Mouse (Mus musculus) thymus, adult 2 months (tissue): ENCODE measurements around the gene Adcy2. TPM values are rescaled to one million over a fixed set of nuclear protein-coding genes. Genes with fewer than 3 reads are reported as not detected.

Source experiments
- DNase-seq: peaks from one replicate; pipeline ENCODE4 v3.0.0; 2021
- H3K27ac ChIP-seq: fragments of 200-500 bp; 2 replicates; pipeline ENCODE4 v1.5.1; 2012; ENCODE audit warnings: low read length, control low read depth; ENCODE audit not compliant: control insufficient read depth, insufficient read depth
- H3K27me3 ChIP-seq: fragments of 200-500 bp; 2 replicates; pipeline ENCODE4 v1.6.1; 2012; ENCODE audit warnings: mild to moderate bottlenecking, low read length, moderate library complexity, mixed read lengths; ENCODE audit not compliant: control insufficient read depth, insufficient read depth
- H3K36me3 ChIP-seq: fragments of 200-500 bp; 2 replicates; pipeline ENCODE4 v1.6.1; 2012; ENCODE audit warnings: mild to moderate bottlenecking, low read length, moderate library complexity; ENCODE audit not compliant: control insufficient read depth, insufficient read depth
- H3K4me1 ChIP-seq: fragments of 200-500 bp; replicated peaks from 2 replicates; pipeline ENCODE4 v1.6.1; 2012; ENCODE audit warnings: low read length; ENCODE audit not compliant: control insufficient read depth, insufficient read depth
- H3K4me3 ChIP-seq: fragments of 200-500 bp; 2 replicates; pipeline ENCODE4 v1.5.1; 2012; ENCODE audit warnings: mild to moderate bottlenecking, low read length, control low read depth, moderate library complexity; ENCODE audit not compliant: control insufficient read depth, insufficient read depth
- CTCF ChIP-seq: fragments of 200-500 bp; IDR thresholded peaks from 2 replicates; pipeline ENCODE4 v1.5.1; 2012; ENCODE audit warnings: mild to moderate bottlenecking, control low read depth, low read length, moderate library complexity, borderline replicate concordance; ENCODE audit not compliant: control insufficient read depth, poor library complexity, insufficient read depth; ENCODE audit errors: extremely low read depth
- POLR2A ChIP-seq: fragments of 200-500 bp; IDR thresholded peaks from 2 replicates; pipeline ENCODE4 v1.6.1; 2012; ENCODE audit warnings: mild to moderate bottlenecking, low read length, control low read depth, moderate library complexity; ENCODE audit not compliant: control insufficient read depth, poor library complexity, insufficient read depth; ENCODE audit errors: extremely low read depth
- WGBS: fragments of 180-500 bp; shearing (Covaris S2); methylation state at CpG from one replicate; pipeline ENCODE4 v1.1.7; 2018; 5-methylcytosine and 5-hydroxymethylcytosine counted together
- polyA plus RNA-seq: library from polyadenylated mRNA; depleted of rRNA; stranded (reverse); fragments of >200 nt; gene quantifications from 2 replicates; pipeline ENCODE4 v1.2.3, GENCODE M21; 2012

Gene Adcy2
- polyA plus RNA-seq, 1 experiment: 0.55 TPM

DNA sequence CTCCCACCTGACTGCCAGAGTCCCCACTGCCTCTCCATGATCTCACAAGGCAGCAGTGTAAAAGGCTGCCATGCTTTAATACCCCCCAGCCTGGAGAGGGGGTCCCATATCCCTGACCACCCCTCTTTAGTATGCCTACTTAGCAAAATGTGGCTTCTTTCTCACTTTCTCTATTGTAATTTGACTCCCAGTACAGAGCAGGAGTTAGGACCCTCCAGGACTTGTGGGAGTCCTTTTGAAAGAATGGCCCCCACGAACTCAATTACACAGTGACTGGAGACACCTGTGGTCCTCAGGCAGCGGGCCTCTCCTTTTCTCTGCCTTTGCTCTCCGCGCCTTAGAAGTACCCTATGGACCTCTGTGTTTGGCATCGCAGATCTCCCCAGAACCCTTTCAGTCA is 485 bp upstream of the Adcy2 start:
- TF ChIP-seq POLR2A (no peak), CTCF (no peak)
- 65% methylated on average over 5 of the region's 5 CpGs for WGBS
- no peak for DNase-seq
- H3K4me3 ChIP-seq: no peak overlapping the region
- H3K27me3 ChIP-seq: peaks cover 3% of the 10 kb centered on the region; the same call in 1 of the 2 replicates
- H3K27ac ChIP-seq: no peak overlapping the region
- H3K36me3 ChIP-seq: no peaks in the 10 kb centered on the region
- H3K4me1 ChIP-seq: no peaks in the 10 kb centered on the region

DNA sequence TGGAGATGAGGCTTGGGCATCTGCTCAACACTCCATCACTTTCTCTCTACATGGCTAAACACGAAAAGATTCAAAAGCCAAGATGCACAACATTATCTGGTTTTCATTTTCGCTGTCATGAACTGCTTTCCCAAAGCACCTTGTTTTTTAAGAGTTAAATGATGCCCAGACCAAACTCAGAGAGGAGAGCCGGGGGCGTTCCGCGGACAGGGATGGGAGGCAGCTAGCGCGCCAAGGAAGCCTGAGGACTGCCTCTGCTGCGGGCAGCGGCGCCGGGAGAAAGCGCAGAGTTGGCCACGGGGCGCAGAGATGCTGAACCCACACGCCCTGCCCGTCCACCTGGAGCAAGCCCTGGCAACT is 803 bp downstream of the Adcy2 start:
- Histone ChIP-seq H3K27ac (no peak overlapping the region), H3K36me3 (no peaks in the 10 kb centered on the region), H3K4me3 (no peak overlapping the region), H3K27me3 (peaks cover 3% of the 10 kb centered on the region; the same call in 1 of the 2 replicates), H3K4me1 (no peaks in the 10 kb centered on the region)
- no peak for DNase-seq
- 2% methylated on average over 17 of the region's 17 CpGs for WGBS
- TF ChIP-seq CTCF: no peak
- TF ChIP-seq POLR2A: no peak

DNA sequence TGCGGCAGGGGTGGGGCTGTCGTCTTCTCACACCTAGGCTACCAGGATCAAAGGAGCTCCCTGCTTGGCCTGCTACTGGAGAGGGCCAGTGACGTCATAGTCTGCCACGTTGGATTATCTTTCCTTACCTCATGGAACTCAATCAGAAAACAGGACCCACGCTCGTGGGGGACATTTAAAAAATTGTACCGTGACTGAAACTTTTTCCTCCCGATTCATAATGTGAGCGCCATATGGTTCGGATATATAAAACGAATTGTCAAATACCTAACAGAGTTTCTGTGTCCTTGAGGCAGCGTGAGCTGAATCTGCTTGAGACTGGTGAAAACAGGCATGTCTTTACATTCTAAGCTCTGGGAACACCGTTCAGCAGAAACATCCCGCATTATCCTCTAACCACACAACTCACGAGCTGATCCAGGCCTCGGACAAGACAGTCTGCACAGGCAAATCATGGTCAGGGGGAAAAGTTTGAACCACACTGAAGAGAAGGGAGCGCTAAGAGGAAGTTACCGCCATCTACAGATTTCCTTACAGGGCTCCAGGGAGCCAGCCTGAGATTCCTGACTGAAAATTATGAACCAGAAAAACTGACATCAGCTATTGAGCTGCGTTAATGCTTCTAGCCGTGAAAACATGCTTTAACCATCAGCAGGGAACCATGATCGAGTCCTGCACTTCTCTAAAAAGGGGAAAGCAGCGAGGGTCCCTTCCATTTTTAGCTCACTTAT is 1.4 kb downstream of the Adcy2 start:
- no peaks in the 10 kb centered on the region for H3K36me3 ChIP-seq
- TF ChIP-seq POLR2A: no peak
- TF ChIP-seq CTCF: no peak
- no peak for DNase-seq
- H3K27me3 ChIP-seq: peaks cover 3% of the 10 kb centered on the region; the same call in 1 of the 2 replicates
- H3K27ac ChIP-seq: no peak overlapping the region
- H3K4me1 ChIP-seq: no peaks in the 10 kb centered on the region
- no peak overlapping the region for H3K4me3 ChIP-seq
- WGBS: 16% methylated on average over 22 of the region's 22 CpGs

DNA sequence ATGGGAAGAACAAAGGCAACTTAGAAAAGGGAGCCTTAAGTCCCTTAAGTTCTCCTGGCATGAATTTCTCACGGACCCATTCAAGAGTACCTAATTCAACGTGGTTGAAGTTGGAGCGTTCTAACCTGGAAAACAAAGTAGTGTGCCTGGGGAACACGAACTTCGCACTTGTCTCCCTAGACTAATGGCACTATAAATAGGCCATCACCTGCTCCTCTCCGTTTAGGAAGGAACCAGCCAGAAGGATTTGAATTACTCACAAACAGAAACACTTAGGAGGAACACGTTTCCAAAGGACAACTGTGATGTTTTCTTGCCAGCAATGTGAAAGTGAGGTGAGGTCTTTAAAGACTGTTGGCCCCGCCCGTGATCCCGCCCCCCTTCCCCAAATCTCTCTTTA is 2.0 kb downstream of the Adcy2 start:
- no peak for TF ChIP-seq CTCF
- TF ChIP-seq POLR2A: no peak
- DNase-seq: no peak
- no peak overlapping the region for H3K4me3 ChIP-seq
- H3K27ac ChIP-seq: no peak overlapping the region
- no peaks in the 10 kb centered on the region for H3K4me1 ChIP-seq
- H3K27me3 ChIP-seq: peaks cover 3% of the 10 kb centered on the region; the same call in 1 of the 2 replicates
- no peaks in the 10 kb centered on the region for H3K36me3 ChIP-seq
- WGBS: 40% methylated on average over 10 of the region's 10 CpGs

DNA sequence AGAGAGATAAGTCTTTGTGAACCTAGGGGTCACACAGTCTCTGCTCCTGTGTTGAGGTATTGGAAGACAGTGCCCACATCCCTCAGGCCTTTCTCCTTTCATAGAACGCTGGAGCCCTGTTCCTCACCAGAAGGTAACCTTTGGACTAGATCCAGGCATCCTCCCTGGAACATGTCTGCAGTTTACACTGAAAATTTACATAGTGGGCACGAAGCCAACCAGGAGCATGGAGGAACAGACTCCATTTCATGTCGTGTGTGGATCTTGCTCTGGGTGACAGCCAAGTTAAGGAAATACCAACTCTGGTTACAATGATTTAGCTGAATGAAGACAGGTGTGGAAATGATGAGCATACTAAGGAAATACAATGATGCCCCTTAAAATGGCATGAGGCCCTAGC is 2.7 kb downstream of the Adcy2 start:
- Histone ChIP-seq H3K27ac (no peak overlapping the region), H3K36me3 (no peaks in the 10 kb centered on the region), H3K27me3 (peaks cover 3% of the 10 kb centered on the region; the same call in 1 of the 2 replicates), H3K4me1 (no peaks in the 10 kb centered on the region), H3K4me3 (no peak overlapping the region)
- DNase-seq: no peak
- WGBS: 83% methylated on average over 3 of the region's 3 CpGs
- TF ChIP-seq POLR2A (no peak), CTCF (no peak)

DNA sequence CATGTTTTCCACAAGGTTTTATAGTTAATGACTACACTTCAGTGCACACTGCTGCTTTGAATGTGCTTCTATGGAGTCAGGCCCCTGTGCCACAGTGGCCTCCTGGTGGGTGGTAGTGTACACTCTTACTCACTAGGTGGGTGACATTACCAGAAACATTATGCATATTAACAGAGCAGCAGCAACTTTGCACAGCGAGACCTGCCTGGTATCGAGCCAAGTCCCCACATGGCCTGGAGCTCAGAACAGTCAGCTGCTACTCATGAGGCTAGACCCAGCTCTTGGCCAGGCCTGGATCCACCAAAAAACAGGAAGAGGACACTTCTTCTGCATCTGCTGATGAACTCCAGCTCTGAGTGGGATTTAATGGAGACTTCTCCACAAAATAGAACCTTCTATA is 13.6 kb downstream of the Adcy2 start:
- TF ChIP-seq CTCF (no peak), POLR2A (no peak)
- H3K36me3 ChIP-seq: no peaks in the 10 kb centered on the region
- H3K27me3 ChIP-seq: no peaks in the 10 kb centered on the region
- WGBS: 91% methylated on average over 2 of the region's 2 CpGs
- DNase-seq: no peak
- no peak overlapping the region for H3K4me3 ChIP-seq
- H3K27ac ChIP-seq: no peak overlapping the region
- no peaks in the 10 kb centered on the region for H3K4me1 ChIP-seq

DNA sequence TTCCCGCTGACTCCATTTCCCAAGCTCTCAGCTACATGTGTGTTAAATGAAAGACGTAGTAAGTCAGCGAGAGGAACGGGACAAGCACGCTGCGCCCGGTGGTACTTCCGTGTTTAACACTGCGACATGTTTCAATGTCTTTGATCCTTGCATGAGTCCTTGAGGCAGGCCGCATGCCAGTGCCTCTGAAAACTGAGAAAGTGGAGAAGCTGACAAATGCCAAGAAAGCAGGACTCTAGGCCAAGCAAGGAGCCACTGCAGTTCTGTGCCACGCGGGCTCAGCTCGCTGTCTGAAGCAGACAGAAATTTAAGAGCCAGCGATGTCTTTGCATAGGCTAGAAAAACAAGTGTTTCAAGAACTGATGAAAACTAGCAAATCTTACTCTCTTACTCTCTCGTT is 15.3 kb downstream of the Adcy2 start:
- H3K4me1 ChIP-seq: no peaks in the 10 kb centered on the region
- no peak overlapping the region for H3K27ac ChIP-seq
- no peak for TF ChIP-seq CTCF
- TF ChIP-seq POLR2A: no peak
- H3K27me3 ChIP-seq: no peaks in the 10 kb centered on the region
- 93% methylated on average over 15 of the region's 15 CpGs for WGBS
- H3K4me3 ChIP-seq: no peak overlapping the region
- DNase-seq: no peak
- H3K36me3 ChIP-seq: no peaks in the 10 kb centered on the region
